Mouse (Mus musculus): Measurements from ENCODE around the gene Krt24.
"Not testable (repeated sequence)": the region's sequence is repeated elsewhere in the genome, so short reads cannot be mapped to it uniquely, and the experiment has no call there.

Krt24 gene

DNA sequence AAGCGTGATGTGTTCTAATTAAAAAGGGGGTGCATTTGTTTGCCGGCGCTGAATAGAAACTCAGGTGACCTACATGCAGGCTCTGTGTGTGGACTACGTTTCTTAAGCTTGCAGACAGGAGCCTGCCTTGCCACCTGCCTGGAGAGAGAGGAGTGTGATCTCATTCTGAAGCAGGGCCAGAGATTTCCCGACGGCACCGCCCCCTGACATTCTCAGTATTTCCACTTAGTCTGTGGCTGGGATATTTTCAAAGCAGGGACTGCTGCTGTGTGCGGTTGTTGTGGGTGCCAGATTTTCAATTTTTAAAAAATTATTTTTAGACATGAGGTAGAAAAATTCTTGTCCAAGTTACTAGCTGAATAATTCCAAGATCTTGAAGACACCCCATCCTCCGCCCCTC lies 19.8 kb downstream of the Krt24 start:
- in situ Hi-C loops (cut with MboI; ENCODE audit: low pct_unique_long_range_greater_than_20kb in 1 of 2, low sequenced_read_pairs in 2 of 2, unreplicated experiment in 1 of 2): no loop called here

DNA sequence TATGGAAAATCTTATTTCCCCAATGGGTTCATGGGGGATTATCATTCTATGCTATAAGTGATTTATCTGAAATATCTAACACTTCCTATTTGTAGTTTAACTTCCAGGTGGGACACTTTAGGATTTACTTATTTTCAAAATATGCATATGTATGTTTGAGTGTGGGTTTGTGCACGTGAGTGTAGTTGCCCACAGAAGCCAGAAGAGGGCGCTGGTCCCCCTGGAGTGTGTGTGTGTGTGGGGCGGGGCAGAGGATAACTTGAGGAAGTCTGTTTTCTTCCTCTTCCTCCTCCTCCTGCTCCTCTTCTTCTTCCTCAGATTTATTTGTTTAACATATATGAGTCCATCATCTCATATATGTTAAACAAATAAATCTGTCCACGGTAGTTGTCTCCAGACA lies 28.8 kb downstream of the Krt24 start:
- in situ Hi-C loops (cut with MboI; ENCODE audit: low pct_unique_long_range_greater_than_20kb in 1 of 2, low sequenced_read_pairs in 2 of 2, unreplicated experiment in 1 of 2): no loop called here

DNA sequence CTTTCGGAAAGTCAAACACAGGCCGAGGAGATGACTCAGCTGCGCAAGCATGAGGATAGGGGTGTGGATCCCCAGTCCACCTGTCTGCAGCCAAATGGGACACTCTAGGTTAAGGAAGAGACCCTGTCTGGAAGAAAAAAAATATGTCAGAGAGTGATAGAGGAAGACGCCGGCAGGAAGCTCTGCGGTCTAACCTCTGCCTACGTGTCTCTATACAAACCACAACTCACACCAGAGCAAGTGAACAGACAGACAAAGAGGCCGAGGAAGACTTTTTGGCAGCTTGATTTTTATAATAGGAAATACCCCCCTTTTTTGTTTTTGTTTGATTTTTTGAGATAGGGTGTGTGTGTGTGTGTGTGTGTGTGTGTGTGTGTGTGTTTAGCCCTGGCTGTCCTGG lies 29.7 kb downstream of the Krt24 start:
- in situ Hi-C loops (cut with MboI; ENCODE audit: low pct_unique_long_range_greater_than_20kb in 1 of 2, low sequenced_read_pairs in 2 of 2, unreplicated experiment in 1 of 2): no loop called here

DNA sequence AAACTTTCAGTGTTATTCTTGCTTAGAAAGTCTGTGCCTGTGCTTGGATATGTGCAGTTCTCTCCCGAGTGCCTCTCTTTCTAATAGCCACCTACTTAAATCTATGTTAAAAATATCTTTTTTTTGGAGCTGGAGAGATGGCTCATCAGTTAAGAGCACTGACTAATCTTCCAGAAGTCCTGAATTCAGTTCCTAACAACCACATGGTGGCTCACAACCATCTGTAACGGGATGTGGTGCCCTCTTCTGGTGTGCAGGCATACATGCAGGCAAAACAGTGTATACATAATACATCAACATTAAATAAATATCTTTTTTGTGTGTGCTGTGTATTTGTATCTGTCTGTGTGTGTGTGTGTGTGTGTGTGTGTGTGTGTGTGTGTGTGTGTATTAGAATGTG lies 31.2 kb downstream of the Krt24 start:
- in situ Hi-C loops (cut with MboI; ENCODE audit: low pct_unique_long_range_greater_than_20kb in 1 of 2, low sequenced_read_pairs in 2 of 2, unreplicated experiment in 1 of 2): no loop called here

DNA sequence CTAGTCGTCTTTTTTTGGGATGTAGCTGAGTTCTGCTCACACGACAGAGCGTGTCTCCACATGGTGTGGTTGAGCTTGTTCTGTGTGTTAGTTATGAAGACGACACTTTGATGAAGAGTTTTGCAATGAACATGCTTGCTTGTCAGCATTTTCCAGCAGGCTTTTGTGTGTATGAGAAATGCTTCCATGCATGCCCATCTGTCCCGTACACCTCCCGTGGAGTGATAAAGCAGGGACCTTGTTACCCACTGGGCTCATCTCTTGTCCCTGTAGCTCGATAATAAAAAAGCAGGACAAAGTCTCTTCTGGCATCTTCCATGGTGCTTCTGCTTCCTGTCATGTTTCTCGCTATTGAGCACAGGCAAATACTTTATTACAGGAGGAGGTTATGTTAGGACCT lies 32.4 kb downstream of the Krt24 start:
- in situ Hi-C loops (cut with MboI; ENCODE audit: low pct_unique_long_range_greater_than_20kb in 1 of 2, low sequenced_read_pairs in 2 of 2, unreplicated experiment in 1 of 2): no loop called here

DNA sequence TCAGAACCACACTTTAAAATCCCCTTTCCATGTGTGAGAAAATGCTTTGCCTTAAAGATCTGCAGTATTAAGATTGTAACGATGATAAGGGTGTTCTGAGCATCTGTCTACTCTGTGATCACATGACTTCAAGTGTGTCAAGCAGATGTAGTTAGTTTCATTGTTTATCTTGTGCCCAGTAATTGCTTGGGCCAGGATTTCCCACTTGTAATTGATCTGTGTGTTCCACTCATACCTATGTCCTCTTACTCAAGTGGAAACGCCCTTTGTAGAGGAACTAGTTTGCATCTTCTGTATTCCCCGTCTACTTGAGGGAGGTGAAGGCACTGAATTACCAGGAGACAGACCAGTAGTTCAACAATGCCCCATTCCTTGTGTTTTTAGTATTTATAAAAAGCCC lies 34.4 kb downstream of the Krt24 start:
- in situ Hi-C loops (cut with MboI; ENCODE audit: low pct_unique_long_range_greater_than_20kb in 1 of 2, low sequenced_read_pairs in 2 of 2, unreplicated experiment in 1 of 2): no loop called here

DNA sequence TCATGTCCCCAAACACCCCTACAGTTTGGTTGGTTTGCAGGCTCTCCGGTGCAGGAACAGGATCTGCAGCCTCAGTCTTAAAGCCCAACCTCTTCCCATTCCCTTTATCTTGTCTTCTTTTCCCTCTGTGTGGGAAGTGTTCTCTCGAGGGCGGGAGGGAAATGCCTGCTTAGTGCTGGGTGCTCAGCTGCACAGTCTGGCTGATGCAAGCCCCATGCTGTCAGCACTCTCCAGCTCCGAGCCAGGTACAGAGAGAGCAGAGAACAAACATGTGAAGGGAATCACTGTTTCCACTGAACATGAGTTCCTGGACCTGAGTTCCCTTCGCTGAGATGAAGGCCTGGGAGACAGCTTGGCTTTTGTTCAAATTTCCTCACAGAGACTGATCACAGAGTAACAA lies 34.8 kb downstream of the Krt24 start:
- in situ Hi-C loops (cut with MboI; ENCODE audit: low pct_unique_long_range_greater_than_20kb in 1 of 2, low sequenced_read_pairs in 2 of 2, unreplicated experiment in 1 of 2): no loop called here

DNA sequence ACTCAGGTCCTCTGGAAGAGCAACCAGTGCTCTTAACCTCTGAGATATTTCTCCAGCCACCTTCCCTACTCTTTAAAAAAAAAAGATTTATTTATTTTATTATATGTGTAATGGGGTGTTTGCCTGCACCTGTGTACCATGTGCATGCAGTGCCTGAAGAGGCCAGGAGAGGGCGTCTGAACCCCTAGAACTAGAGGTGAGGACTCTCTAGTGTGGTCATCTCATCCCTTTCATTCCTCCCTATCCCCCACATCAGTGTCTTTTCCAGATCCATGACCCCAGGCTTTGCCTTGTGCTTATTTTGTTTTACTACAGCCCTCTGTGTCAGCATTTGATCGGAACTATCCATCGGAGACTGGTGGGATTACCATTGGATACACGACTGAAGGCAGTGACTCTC lies 35.9 kb downstream of the Krt24 start:
- in situ Hi-C loops (cut with MboI; ENCODE audit: low pct_unique_long_range_greater_than_20kb in 1 of 2, low sequenced_read_pairs in 2 of 2, unreplicated experiment in 1 of 2): no loop called here

DNA sequence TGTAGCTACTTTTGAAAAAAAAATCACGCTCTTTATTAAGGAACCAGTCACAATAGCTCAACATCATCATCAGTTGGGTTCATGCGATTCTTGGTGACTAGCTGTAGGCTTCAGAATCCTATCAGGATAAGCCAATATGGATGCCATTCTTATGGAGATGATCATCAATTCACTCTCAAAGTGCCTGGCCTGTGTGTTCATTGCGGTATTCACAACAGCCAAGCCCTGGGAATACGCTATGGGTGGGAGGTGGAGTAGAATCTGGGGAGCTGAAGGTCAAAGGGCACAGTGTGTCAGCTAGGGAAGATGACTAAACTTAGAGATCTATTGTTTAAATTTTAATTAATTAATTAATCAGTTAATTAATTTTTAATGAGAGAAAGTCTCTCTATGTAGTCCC lies 37.1 kb downstream of the Krt24 start:
- in situ Hi-C loops (cut with MboI; ENCODE audit: low pct_unique_long_range_greater_than_20kb in 1 of 2, low sequenced_read_pairs in 2 of 2, unreplicated experiment in 1 of 2): no loop called here

DNA sequence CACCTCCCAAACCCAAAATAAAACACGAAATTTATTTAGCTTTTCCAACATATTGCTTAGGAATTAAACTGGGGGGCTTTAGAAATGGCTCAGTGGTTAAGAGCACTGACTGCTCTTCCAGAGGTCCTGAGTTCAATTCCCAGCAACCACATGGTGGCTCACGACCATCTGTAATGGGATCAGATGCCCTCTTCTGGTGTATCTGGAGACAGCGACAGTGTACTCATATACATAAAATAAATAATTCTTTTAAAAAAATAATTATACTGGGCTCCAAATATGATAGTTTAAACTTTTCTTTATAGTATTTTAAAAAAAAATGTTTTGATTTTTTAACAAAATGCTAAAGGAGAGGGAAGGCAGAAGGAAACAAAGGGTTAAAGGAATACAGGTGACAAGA lies 40.5 kb downstream of the Krt24 start:
- in situ Hi-C loops (cut with MboI; ENCODE audit: low pct_unique_long_range_greater_than_20kb in 1 of 2, low sequenced_read_pairs in 2 of 2, unreplicated experiment in 1 of 2): not testable (repeated sequence)

DNA sequence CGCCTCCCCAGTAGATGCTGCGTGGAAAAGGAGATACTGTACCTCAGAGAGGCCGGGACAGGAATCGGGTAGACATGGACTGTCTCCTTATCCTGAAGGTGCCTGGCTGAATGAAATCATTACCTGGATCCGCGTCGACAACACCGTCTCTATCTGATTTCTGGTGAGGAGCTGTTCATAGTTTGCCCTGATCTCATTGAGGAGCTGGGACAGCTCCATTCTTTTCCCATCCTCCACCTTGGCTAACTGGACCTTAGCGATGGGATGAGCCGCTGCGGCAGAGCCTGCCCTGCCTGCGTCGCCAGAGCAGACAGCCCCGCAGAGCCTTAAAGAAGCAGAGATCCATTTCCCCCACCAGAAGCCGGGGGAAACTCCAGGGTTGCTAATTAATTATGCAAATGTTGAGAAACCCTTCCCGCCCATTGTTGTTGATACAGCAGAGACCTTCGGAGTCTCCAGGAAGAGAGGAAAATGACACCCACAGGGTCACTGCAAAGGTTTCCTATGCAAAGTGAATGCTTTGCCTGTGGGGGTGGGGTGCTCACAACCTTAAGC lies 41.2 kb downstream of the Krt24 start, which contains the start of gene Krt222:
TSS of gene Krt222 (minus strand) at position 266 of the 555 bp plus-strand sequence.
- in situ Hi-C loops (cut with MboI; ENCODE audit: low pct_unique_long_range_greater_than_20kb in 1 of 2, low sequenced_read_pairs in 2 of 2, unreplicated experiment in 1 of 2): no loop called here

DNA sequence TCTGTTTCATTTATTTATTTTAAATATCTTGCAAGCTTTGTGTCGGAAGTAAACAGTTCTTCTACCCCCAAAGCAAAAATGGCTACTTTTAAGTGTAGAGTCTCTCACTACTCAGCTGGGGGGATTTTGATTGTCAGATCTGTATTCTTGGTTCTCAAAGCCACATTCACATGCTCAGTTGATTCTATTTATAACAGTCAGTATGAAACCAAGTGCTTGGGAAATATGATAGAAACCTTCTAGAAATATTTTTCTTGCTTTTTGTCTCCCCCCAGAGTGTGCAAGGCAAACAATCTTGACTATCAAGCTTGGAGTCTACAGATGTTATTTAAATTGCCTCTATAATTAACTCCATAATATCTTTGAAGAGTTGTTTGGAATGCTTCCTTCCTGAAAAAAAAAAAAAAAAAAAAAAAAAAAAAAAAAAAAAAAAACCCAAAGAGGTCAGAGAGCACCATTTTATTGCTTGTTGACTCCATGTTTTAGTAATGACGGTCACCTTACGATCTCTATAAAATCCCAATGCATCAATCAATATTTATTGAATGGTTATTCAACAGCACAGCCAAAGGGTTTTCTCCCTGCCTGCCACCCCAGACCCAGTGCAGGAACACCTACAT lies 41.8 kb downstream of the Krt24 start:
- in situ Hi-C loops (cut with MboI; ENCODE audit: low pct_unique_long_range_greater_than_20kb in 1 of 2, low sequenced_read_pairs in 2 of 2, unreplicated experiment in 1 of 2): no loop called here

DNA sequence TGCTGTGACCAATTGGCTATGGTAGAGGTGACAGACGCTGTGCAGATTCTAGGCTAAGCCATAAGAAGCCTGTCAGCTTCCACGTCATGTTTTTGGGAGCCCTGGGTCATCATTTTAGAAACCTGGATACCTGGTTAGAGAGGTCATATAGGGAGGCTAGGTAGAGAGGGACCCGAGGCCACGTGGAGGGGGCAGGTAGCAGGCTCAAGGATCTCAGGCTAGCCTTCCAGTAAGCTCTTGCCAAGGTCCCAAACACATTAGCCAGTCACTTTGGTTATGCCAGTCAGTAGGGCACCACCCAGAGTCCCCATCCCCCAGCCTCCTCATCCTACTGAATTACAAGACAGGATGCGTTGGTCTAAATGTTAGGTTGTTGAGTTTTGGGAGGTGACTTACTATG lies 43.0 kb downstream of the Krt24 start:
- in situ Hi-C loops (cut with MboI; ENCODE audit: low pct_unique_long_range_greater_than_20kb in 1 of 2, low sequenced_read_pairs in 2 of 2, unreplicated experiment in 1 of 2): no loop called here

DNA sequence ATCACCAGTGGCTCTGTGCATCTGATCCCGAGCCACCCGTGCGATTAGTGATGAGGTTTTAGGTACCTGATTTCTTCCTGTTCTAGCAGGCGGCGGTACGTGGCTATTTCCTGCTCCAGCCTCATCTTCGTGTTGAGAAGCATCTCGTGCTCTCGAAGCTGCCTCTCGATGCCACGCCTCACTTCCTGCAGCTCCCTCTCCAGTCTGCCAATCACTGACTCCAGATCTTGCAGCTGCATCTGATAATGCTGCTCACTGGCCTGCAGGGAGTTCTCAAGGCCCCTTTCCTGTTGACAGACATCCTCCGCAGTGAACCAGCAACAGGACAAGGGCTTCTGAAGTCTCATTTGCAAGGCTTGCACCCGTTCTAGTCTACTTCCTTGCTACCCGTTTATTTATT lies 46.6 kb downstream of the Krt24 start:
- in situ Hi-C loops (cut with MboI; ENCODE audit: low pct_unique_long_range_greater_than_20kb in 1 of 2, low sequenced_read_pairs in 2 of 2, unreplicated experiment in 1 of 2): no loop called here

DNA sequence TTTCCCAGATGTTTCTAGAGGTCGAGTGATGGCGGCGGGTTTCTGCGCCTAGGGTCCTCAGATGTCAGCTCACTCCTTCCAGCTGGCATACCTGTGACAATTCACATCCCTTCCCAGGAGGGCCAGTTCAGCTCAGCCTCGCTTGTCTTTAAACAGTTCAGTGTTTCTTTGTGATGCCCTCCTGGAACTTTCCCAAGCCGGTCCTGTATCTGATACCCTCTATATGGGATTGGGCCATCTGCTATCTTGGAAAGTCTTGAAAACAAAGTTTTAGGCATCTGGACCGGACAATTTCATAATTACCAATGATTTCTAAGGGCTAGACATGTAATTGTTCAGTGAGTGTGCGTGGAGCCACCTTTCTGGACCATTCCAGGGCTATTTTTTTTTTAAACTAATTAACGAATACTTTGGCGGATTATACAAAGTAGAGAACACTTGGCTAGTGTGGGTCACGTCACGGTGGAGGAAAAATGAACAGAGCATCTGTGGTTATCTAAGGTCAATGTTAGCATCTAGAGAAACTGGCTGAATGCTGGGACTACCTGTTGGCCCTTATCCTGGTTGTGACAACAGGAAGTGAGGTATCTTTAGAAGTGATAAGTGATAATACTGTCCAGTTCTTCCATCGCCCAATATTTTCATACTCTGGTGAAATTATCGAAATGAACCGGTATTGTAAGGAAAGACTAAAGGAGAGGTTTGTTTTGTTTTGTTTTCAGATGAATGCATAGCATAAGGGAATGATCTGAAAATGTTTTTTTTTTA lies 53.8 kb downstream of the Krt24 start:
- in situ Hi-C loops (cut with MboI; ENCODE audit: low pct_unique_long_range_greater_than_20kb in 1 of 2, low sequenced_read_pairs in 2 of 2, unreplicated experiment in 1 of 2): no loop called here

DNA sequence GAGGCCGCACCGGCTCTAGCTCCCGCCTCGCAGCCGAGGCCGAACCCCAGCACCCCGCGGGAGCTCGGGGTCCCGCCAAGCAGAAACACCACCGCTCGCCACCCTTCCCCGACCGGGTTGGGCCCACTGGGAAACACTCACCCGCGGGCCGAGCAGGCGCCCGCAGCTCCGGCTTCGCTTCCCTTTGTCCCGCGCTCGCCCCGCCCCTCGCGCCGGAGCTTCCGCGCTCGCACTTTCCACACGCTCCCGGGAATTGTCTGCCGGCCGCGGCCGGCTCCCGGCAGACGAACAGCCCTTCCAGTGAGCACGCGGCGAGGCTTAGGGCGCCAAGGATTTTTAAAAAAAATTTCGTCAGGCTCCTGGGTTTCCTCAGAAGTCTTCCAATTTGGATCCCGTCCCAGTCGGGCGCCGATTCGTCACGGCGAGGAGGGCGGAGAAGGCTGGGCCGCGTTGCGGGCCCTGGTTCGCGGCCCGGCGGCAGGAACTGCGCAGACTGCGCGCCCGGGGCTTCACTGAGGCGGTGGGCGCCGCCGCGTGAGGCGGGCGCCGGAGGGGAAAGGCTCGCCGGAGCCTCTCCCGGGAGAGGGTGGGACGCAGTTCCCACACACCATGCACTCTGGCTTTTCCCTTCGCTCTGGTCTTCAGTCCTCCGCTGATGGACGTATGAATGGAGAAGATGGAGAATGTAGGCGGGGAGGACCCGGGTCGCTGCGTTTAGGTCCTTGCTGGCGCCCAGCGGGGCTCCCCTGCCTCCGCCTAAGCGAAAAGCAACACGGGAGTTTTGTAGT lies 54.6 kb downstream of the Krt24 start, which contains the start of gene Smarce1:
TSS of gene Smarce1 (minus strand) at position 757 of the 788 bp plus-strand sequence.
- in situ Hi-C loops (cut with MboI; ENCODE audit: low pct_unique_long_range_greater_than_20kb in 1 of 2, low sequenced_read_pairs in 2 of 2, unreplicated experiment in 1 of 2): no loop called here

Measured in mouse embryonic stem cell (cell line).